Mouse (Mus musculus) ES-Bruce4 (cell line): ENCODE measurements around the gene Serpinb1a.

Source experiments
- CTCF ChIP-seq: IDR thresholded peaks from one replicate; pipeline ENCODE4 v1.8.1; 2011; ENCODE audit warnings: low read depth, low read length
- EP300 ChIP-seq: IDR thresholded peaks from 2 replicates; pipeline ENCODE4 v1.6.1; 2011; ENCODE audit warnings: low read depth, low read length; ENCODE audit not compliant: insufficient read depth
- POLR2A ChIP-seq: IDR thresholded peaks from one replicate; pipeline ENCODE4 v1.8.1; 2011; ENCODE audit warnings: low read length; ENCODE audit not compliant: insufficient read depth

DNA sequence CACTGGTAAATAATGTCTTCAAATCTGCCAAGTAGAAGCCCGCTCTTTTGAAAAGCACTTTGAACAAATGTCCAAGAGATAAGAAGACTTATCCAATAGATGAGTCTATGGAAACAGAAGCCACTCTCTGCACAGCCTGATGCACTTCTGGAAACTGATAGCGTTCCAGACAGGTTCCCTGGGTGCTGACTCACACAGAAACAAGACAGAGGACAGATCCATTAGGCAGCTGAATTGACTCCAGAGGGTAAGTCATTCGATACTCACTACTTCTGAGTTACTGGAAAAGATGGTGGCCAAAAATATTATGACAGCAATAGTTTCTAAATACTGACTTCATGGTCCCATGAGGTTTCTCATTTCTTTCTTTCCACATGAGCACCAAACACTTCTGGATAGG lies 9.8 kb upstream of the Serpinb1a start:
- no peak for TF ChIP-seq EP300
- no peak for TF ChIP-seq POLR2A
- TF ChIP-seq CTCF = no peak
